Mouse (Mus musculus) adrenal gland, postnatal 25 days (tissue): ENCODE measurements around the gene Rnf138rt1. TPM values are rescaled to one million over a fixed set of nuclear protein-coding genes. Genes with fewer than 3 reads are reported as not detected.
A peak's percentile ranks its signal among the peaks of the same experiment; 100 is the strongest.

Experiments used
- DNase-seq: peaks from one replicate; pipeline ENCODE4 v3.0.0; 2021; ENCODE audit warnings: mixed read lengths
- long read RNA-seq: library from polyadenylated mRNA; stranded (forward); transcript quantifications from one replicate; pipeline ENCODE4 v2.0.0, GENCODE M21; 2021
- total RNA-seq: library from RNA; stranded (reverse); gene quantifications from 2 replicates; pipeline ENCODE4 v1.2.3, GENCODE M21; 2021

Gene Rnf138rt1
- total RNA-seq: 0.79 and 1.3 TPM in 2 replicates
- long read RNA-seq, partial matches to known transcripts: 0 of 3 reads
- long read RNA-seq, other reads (novel, unspliced or antisense): 0 of 3 reads

GRCm38 (mm10) chrX:163760617-163761434 is at the start of gene Rnf138rt1:
Rnf138rt1 (minus strand) TSS chrX:163761329.
- peak; percentile 36 for DNase-seq

- DNase-seq: no peak
Measured at GRCm38 (mm10) chrX:163807270-163807669, 46.1 kb upstream of the Rnf138rt1 start.

DNA sequence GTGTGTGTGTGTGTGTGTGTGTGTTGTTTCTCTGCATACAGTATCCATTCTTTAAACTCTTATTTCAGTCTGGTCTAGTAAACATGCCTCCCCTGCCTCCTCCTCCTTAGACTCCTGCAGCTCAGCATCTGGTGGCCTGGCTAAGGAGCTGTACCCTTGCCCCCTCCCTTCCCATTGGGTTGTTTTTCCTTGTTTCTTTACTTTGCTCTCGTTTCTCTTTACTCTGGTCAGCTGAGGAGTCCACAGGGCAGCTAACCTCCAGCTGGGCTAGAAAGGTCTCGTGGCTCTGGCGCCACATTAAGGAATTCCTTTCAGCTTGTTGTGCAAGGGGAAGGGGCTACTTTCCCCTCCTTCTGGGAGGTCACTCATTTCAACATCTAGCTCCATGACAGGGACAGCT is 5.2 kb upstream of the Rnf138rt1 start:
- DNase-seq: no peak

- DNase-seq: no peak
Measured at GRCm38 (mm10) chrX:163761435-163761828, 303 bp upstream of the Rnf138rt1 start.

GRCm38 (mm10) chrX:163745996-163746395 is 15.1 kb downstream of the Rnf138rt1 start:
- DNase-seq: no peak

DNA sequence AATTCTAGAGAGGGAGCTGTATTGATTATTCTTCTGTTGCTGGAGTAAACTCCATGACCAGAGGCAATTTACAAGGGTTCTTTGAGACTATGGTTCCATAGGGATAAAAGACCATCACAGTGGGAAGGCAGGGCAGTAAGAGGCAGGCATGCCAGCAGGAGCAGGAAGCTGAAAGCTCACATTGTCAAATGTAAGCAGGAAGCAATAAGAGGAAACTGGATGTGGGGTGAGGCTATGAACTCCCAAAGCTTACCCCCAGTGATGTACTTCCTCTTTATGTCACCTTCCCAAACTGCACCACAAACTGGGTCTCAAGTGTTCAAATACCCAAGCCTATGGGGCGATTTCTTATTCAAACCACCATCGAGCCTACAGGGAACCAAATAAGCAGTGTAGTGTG is 17.2 kb downstream of the Rnf138rt1 start:
- DNase-seq: no peak

- no peak for DNase-seq
Measured at GRCm38 (mm10) chrX:163738904-163739303, 22.2 kb downstream of the Rnf138rt1 start.

GRCm38 (mm10) chrX:163734145-163734544 is 27.0 kb downstream of the Rnf138rt1 start:
- DNase-seq: no peak

GRCm38 (mm10) chrX:163723630-163724029 is 37.5 kb downstream of the Rnf138rt1 start:
- no peak for DNase-seq

GRCm38 (mm10) chrX:163722785-163723577 is 38.1 kb downstream of the Rnf138rt1 start:
- no peak for DNase-seq

DNA sequence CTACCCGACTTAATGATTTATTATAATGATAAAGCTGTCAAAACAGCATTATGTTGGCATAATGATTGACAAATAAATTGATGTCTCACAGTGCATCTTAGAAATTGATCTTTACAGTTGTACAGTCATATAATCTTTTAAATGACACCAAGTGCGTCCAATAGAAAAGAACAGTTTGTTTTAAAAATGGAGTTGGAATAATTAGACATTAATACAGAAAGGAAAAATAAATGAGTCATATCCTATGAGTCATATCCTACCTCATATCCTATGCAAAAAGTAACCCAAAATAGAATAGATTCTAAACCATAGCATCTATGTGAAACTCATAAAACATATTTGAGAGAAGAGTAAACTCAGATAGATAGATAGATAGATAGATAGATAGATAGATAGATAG is 40.5 kb downstream of the Rnf138rt1 start:
- no peak for DNase-seq

Other genes starting within 250 kb of the Rnf138rt1 start
- 5.9 and 6.1 TPM in 2 replicates for gene Grpr, start 211.7 kb downstream of the Rnf138rt1 start, total RNA-seq
- gene Ap1s2, start 147.7 kb upstream of the Rnf138rt1 start, total RNA-seq: 15.2 and 16.9 TPM in 2 replicates
- 26.7 and 36.2 TPM in 2 replicates for gene Zrsr2, start 197.3 kb upstream of the Rnf138rt1 start, total RNA-seq